Mouse (Mus musculus): ENCODE measurements around the gene Eif2d.
A peak's percentile ranks its signal among the peaks of the same experiment; 100 is the strongest.

Gene Eif2d

GRCm38 (mm10) chr1:131153018-131153629 lies at the start of gene Eif2d:
Gene Eif2d, plus strand, starts transcription at chr1:131153181.
- peak; percentile 76 for DNase-seq (ENCODE audit: low spot score)

GRCm38 (mm10) chr1:131103776-131104424 lies 49.1 kb upstream of the Eif2d start:
- no peak for DNase-seq (ENCODE audit: low spot score)

- DNase-seq (ENCODE audit: low spot score), result no peak
Measured at GRCm38 (mm10) chr1:131107575-131108308, 45.2 kb upstream of the Eif2d start.

GRCm38 (mm10) chr1:131110525-131111106 lies 42.4 kb upstream of the Eif2d start:
- no peak for DNase-seq (ENCODE audit: low spot score)

GRCm38 (mm10) chr1:131112576-131112975 lies 40.4 kb upstream of the Eif2d start:
- no peak for DNase-seq (ENCODE audit: low spot score)

- no peak for DNase-seq (ENCODE audit: low spot score)
Measured at GRCm38 (mm10) chr1:131115932-131116331, 37.0 kb upstream of the Eif2d start.

GRCm38 (mm10) chr1:131116430-131117011 lies 36.5 kb upstream of the Eif2d start:
- no peak for DNase-seq (ENCODE audit: low spot score)

GRCm38 (mm10) chr1:131118530-131118929 lies 34.5 kb upstream of the Eif2d start:
- DNase-seq (ENCODE audit: low spot score), result no peak

GRCm38 (mm10) chr1:131119026-131119425 lies 34.0 kb upstream of the Eif2d start:
- peak; percentile 54 for DNase-seq (ENCODE audit: low spot score)

- no peak for DNase-seq (ENCODE audit: low spot score)
Measured at GRCm38 (mm10) chr1:131121987-131122386, 31.0 kb upstream of the Eif2d start.

- no peak for DNase-seq (ENCODE audit: low spot score)
Measured at GRCm38 (mm10) chr1:131123522-131124265, 29.3 kb upstream of the Eif2d start.

GRCm38 (mm10) chr1:131125987-131126744 lies 26.8 kb upstream of the Eif2d start:
- peak; percentile 77 for DNase-seq (ENCODE audit: low spot score)

GRCm38 (mm10) chr1:131134231-131134630 lies 18.8 kb upstream of the Eif2d start:
- no peak for DNase-seq (ENCODE audit: low spot score)

- no peak for DNase-seq (ENCODE audit: low spot score)
Measured at GRCm38 (mm10) chr1:131134942-131135522, 17.9 kb upstream of the Eif2d start.

GRCm38 (mm10) chr1:131135960-131136629 lies 16.9 kb upstream of the Eif2d start:
- no peak for DNase-seq (ENCODE audit: low spot score)

GRCm38 (mm10) chr1:131137111-131137510 lies 15.9 kb upstream of the Eif2d start:
- DNase-seq (ENCODE audit: low spot score), result no peak

- no peak for DNase-seq (ENCODE audit: low spot score)
Measured at GRCm38 (mm10) chr1:131137717-131138118, 15.3 kb upstream of the Eif2d start.

- peak; percentile 91 for DNase-seq (ENCODE audit: low spot score)
Measured at GRCm38 (mm10) chr1:131138191-131139016, 14.6 kb upstream of the Eif2d start, which contains the start of gene Dyrk3. Gene Dyrk3, minus strand, starts transcription at chr1:131138340.
